ENCODE assay signal across 10 mouse cellular contexts in genomic region chr2:174025181-174025870, GRCm38 (mm10). TPM values are rescaled to one million over a fixed set of nuclear protein-coding genes. Genes with fewer than 3 reads are reported as not detected.
DNase-seq lines count a peak whose midpoint lies in the region; ATAC-seq lines count a peak whose summit lies in the region.
"Had no signal": no experiment of that assay in that cellular context is flagged by ENCODE, and none has a peak within 500 bp of the region (broad histone marks: within the 10 kb centered on the region; RNA-seq: fewer than 3 reads in every experiment).

No protein-coding gene starts in this region.

- H3K9me3 ChIP-seq in forebrain, embryonic 10.5 days, result no peaks in the 10 kb centered on the region
- H3K9me3 ChIP-seq in forebrain, embryonic 16.5 days (ENCODE audit: control insufficient read depth, low read length), result no peaks in the 10 kb centered on the region
- H3K9me3 ChIP-seq in liver, embryonic 15.5 days (replicated peaks), result no peaks in the 10 kb centered on the region
- H3K9me3 ChIP-seq in hindbrain, embryonic 10.5 days, result no peaks in the 10 kb centered on the region
- H3K9me3 ChIP-seq in neural tube, embryonic 11.5 days (ENCODE audit: control insufficient read depth, low read length), result no peaks in the 10 kb centered on the region
- H3K9me3 ChIP-seq: lung, embryonic 15.5 days had no signal

- H3K4me1 ChIP-seq in forebrain, embryonic 10.5 days, result peaks cover 2% of the 10 kb centered on the region; the same call in 1 of the 2 replicates
- H3K4me1 ChIP-seq in forebrain, embryonic 16.5 days (replicated peaks; ENCODE audit: control insufficient read depth, insufficient read depth, low read length), result no peaks in the 10 kb centered on the region
- peaks cover 8% of the 10 kb centered on the region; the same call in 1 of the 2 replicates for H3K4me1 ChIP-seq in liver, embryonic 15.5 days (replicated peaks)
- peaks cover 23% of the 10 kb centered on the region; the same call in 1 of the 2 replicates for H3K4me1 ChIP-seq in hindbrain, embryonic 10.5 days (replicated peaks)
- H3K4me1 ChIP-seq in neural tube, embryonic 11.5 days (ENCODE audit: control insufficient read depth, insufficient read depth, low read length), result no peaks in the 10 kb centered on the region
- H3K4me1 ChIP-seq: lung, embryonic 15.5 days had no signal

- 87% methylated on average over 11 of the region's 11 CpGs for WGBS in forebrain, embryonic 10.5 days
- WGBS in forebrain, embryonic 16.5 days, result 74% methylated on average over 11 of the region's 11 CpGs
- WGBS in liver, embryonic 15.5 days (ENCODE audit: insufficient replicate concordance), result 57% methylated on average over 11 of the region's 11 CpGs
- 81% methylated on average over 11 of the region's 11 CpGs for WGBS in hindbrain, embryonic 10.5 days
- 83% methylated on average over 11 of the region's 11 CpGs for WGBS in neural tube, embryonic 11.5 days

- H3K4me3 ChIP-seq in forebrain, embryonic 10.5 days, result no peak overlapping the region
- H3K4me3 ChIP-seq in forebrain, embryonic 16.5 days (replicated peaks; ENCODE audit: low read length), result no peak overlapping the region
- H3K4me3 ChIP-seq in liver, embryonic 15.5 days (replicated peaks), result no peak overlapping the region
- H3K4me3 ChIP-seq in hindbrain, embryonic 10.5 days, result no peak overlapping the region
- no peak overlapping the region for H3K4me3 ChIP-seq in neural tube, embryonic 11.5 days (ENCODE audit: low read depth, low read length)
- H3K4me3 ChIP-seq: lung, embryonic 15.5 days had no signal

- 0 out of 2 replicates have a peak overlapping the region, but pooled peaks have one; percentile 25 for H3K27ac ChIP-seq in forebrain, embryonic 10.5 days
- no peak overlapping the region for H3K27ac ChIP-seq in forebrain, embryonic 16.5 days (ENCODE audit: low read length)
- H3K27ac ChIP-seq in liver, embryonic 15.5 days (replicated peaks), result no peak overlapping the region
- H3K27ac ChIP-seq in hindbrain, embryonic 10.5 days, result peak overlapping the region; percentile 60; the same call in 1 of the 2 replicates
- no peak overlapping the region for H3K27ac ChIP-seq in neural tube, embryonic 11.5 days (ENCODE audit: low read depth, low read length)
- H3K27ac ChIP-seq: lung, embryonic 15.5 days had no signal

- H3K36me3 ChIP-seq in forebrain, embryonic 10.5 days (replicated peaks), result no peaks in the 10 kb centered on the region
- no peaks in the 10 kb centered on the region for H3K36me3 ChIP-seq in forebrain, embryonic 16.5 days (ENCODE audit: control insufficient read depth, insufficient read depth)
- no peaks in the 10 kb centered on the region for H3K36me3 ChIP-seq in liver, embryonic 15.5 days (replicated peaks)
- no peaks in the 10 kb centered on the region for H3K36me3 ChIP-seq in hindbrain, embryonic 10.5 days
- no peaks in the 10 kb centered on the region for H3K36me3 ChIP-seq in neural tube, embryonic 11.5 days (ENCODE audit: control insufficient read depth, insufficient read depth, low read length)
- H3K36me3 ChIP-seq: lung, embryonic 15.5 days had no signal

- H3K4me2 ChIP-seq in forebrain, embryonic 16.5 days (ENCODE audit: low read length), result no peak overlapping the region
- H3K4me2 ChIP-seq in liver, embryonic 15.5 days, result no peak overlapping the region
- H3K4me2 ChIP-seq in neural tube, embryonic 11.5 days (ENCODE audit: low read depth), result no peak overlapping the region
- H3K4me2 ChIP-seq: lung, embryonic 15.5 days had no signal

- no peak overlapping the region for H3K9ac ChIP-seq in forebrain, embryonic 16.5 days (replicated peaks; ENCODE audit: low read depth, low read length)
- no peak overlapping the region for H3K9ac ChIP-seq in liver, embryonic 15.5 days
- H3K9ac ChIP-seq in neural tube, embryonic 11.5 days (ENCODE audit: low read length), result no peak overlapping the region
- H3K9ac ChIP-seq: lung, embryonic 15.5 days had no signal

- no peak for DNase-seq in forebrain, embryonic 10.5 days (ENCODE audit: extremely low spot score, low spot score)
- no peak for DNase-seq in liver
- peak; percentile 1 for DNase-seq in hindbrain, embryonic 10.5 days (ENCODE audit: low spot score)
- peak; percentile 9 for DNase-seq in neural tube, embryonic 11.5 days (ENCODE audit: low spot score)
- no peak for DNase-seq in lung, postnatal 14 days
- DNase-seq in retina, postnatal 1 day, result no peak

- ATAC-seq in forebrain, embryonic 16.5 days, result no peak
- ATAC-seq in liver, embryonic 15.5 days (ENCODE audit: insufficient read depth), result peak; percentile 28; the same call in 1 of the 2 replicates
- ATAC-seq in neural tube, embryonic 11.5 days (ENCODE audit: insufficient read depth, low FRiP score, low TSS enrichment), result 0 out of 2 replicates have a peak, but pooled peaks have one; percentile 50
- ATAC-seq: activated CD4-positive, CD25-positive, alpha-beta regulatory T cell, adult 4 months had no signal

- H3K27me3 ChIP-seq in forebrain, embryonic 10.5 days (ENCODE audit: poor library complexity, severe bottlenecking), result no peaks in the 10 kb centered on the region
- H3K27me3 ChIP-seq in forebrain, embryonic 16.5 days (replicated peaks; ENCODE audit: control insufficient read depth, insufficient read depth, low read length), result no peaks in the 10 kb centered on the region
- H3K27me3 ChIP-seq in liver, embryonic 15.5 days, result no peaks in the 10 kb centered on the region
- H3K27me3 ChIP-seq in hindbrain, embryonic 10.5 days (ENCODE audit: insufficient read depth, poor library complexity, severe bottlenecking), result no peaks in the 10 kb centered on the region
- H3K27me3 ChIP-seq in neural tube, embryonic 11.5 days (ENCODE audit: control insufficient read depth, insufficient read depth, low read length), result no peaks in the 10 kb centered on the region
- H3K27me3 ChIP-seq: lung, embryonic 15.5 days had no signal

RNA-seq across cellular contexts. Expression of gene Stx16, which starts 50.8 kb away (rescaled TPM):
- 9.7 and 9.8 TPM in 2 replicates for polyA plus RNA-seq in forebrain, embryonic 10.5 days (2016; fragmentation: Nextera tagmentation; extraction: Ambion mirVana)
- 16.4 and 21.3 TPM in 2 replicates for polyA plus RNA-seq in forebrain, embryonic 16.5 days (2015; fragmentation: Nextera tagmentation; extraction: Ambion mirVana)
- 2.7 and 3.1 TPM in 2 replicates for polyA plus RNA-seq in liver, embryonic 15.5 days (2015; fragmentation: Nextera tagmentation; extraction: Ambion mirVana)
- 8.3 and 9.1 TPM in 2 replicates for polyA plus RNA-seq in hindbrain, embryonic 10.5 days (2016; fragmentation: Nextera tagmentation; extraction: Ambion mirVana)
- 8.4 and 9.8 TPM in 2 replicates for polyA plus RNA-seq in neural tube, embryonic 11.5 days (2014; fragmentation: Nextera tagmentation; extraction: Ambion mirVana)

Comparison
In these comparisons a context has a peak if more than half of its experiments do, and no peak if none do; other contexts are left out.
1. H3K27ac ChIP-seq: peak in forebrain, embryonic 10.5 days (single experiment) and hindbrain, embryonic 10.5 days (single experiment); none in forebrain, embryonic 16.5 days (single experiment), liver, embryonic 15.5 days (single experiment) and neural tube, embryonic 11.5 days (single experiment).
2. DNase-seq: peak in hindbrain, embryonic 10.5 days (single experiment) and neural tube, embryonic 11.5 days (single experiment); none in forebrain, embryonic 10.5 days (single experiment), liver (single experiment), lung, postnatal 14 days (single experiment) and retina, postnatal 1 day (single experiment).